Mouse (Mus musculus) liver, embryonic 14.5 days (tissue): ENCODE results near the gene Gm10260.

Source experiments
- CTCF ChIP-seq: IDR thresholded peaks from 2 replicates; pipeline ENCODE4 v1.5.1; 2016; ENCODE audit warnings: antibody characterized with exemption, low read depth, control low read depth
- EP300 ChIP-seq: IDR thresholded peaks from 2 replicates; pipeline ENCODE4 v1.6.1; 2016; ENCODE audit warnings: antibody characterized with exemption, low read depth

DNA sequence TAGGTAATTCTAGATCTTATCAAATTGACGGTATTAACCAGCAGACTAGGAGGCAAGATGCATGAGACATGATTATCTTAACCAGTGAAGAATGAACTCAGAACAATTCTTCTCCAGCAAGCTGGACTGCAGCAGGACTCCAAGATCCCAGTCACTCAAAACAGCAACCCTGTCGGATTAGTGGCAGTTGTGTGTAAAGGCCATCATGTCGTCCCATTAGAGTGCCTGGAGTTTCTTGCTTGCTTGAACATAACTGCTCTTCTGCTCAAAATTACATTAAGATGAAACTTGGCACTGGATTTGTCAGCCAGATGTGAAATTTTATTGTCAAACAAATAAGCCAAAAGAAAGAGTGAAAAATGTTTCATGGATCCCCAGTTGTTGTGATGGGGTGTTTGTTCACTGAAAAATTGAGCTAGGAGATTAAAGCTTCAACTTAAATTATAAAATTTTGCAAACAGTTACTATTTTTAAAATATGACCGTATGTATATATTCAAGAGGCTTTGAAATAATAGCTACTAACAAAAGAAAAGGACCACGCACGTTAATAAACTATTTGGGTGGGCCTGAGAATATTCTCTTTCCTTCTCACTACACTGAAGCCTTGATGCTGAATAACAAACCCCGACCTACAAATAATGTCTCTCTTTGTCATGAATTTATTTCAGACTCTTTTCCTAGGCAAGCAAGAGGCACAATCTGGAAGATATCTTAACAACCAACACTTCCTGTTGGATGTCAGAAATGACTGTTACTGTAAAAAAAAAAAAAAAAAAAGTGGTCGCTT, 19.4 kb upstream of the Gm10260 start:
- TF ChIP-seq CTCF (no peak), EP300 (no peak)
